Mouse (Mus musculus): Measurements from ENCODE around the gene Gopc.

Gopc gene

GRCm38 (mm10) chr10:52381845-52382591 lies at the start of gene Gopc:
TSS of gene Gopc (minus strand) at chr10:52382124.
- peak; percentile 96 for DNase-seq (ENCODE audit: low read depth, low spot score)

- no peak for DNase-seq (ENCODE audit: low read depth, low spot score)
Observed at GRCm38 (mm10) chr10:52430953-52431352, 49.0 kb upstream of the Gopc start.

GRCm38 (mm10) chr10:52427634-52428415 lies 45.9 kb upstream of the Gopc start:
- DNase-seq (ENCODE audit: low read depth, low spot score) = peak; percentile 15

- DNase-seq (ENCODE audit: low read depth, low spot score) = no peak
Observed at GRCm38 (mm10) chr10:52426314-52426980, 44.5 kb upstream of the Gopc start.

- DNase-seq (ENCODE audit: low read depth, low spot score) = peak; percentile 44
Observed at GRCm38 (mm10) chr10:52423097-52423496, 41.2 kb upstream of the Gopc start.

- DNase-seq (ENCODE audit: low read depth, low spot score) = no peak
Observed at GRCm38 (mm10) chr10:52421716-52422115, 39.8 kb upstream of the Gopc start.

GRCm38 (mm10) chr10:52420526-52420925 lies 38.6 kb upstream of the Gopc start:
- no peak for DNase-seq (ENCODE audit: low read depth, low spot score)

GRCm38 (mm10) chr10:52419402-52419801 lies 37.5 kb upstream of the Gopc start:
- no peak for DNase-seq (ENCODE audit: low read depth, low spot score)

GRCm38 (mm10) chr10:52418931-52419330 lies 37.0 kb upstream of the Gopc start:
- DNase-seq (ENCODE audit: low read depth, low spot score) = no peak

GRCm38 (mm10) chr10:52417998-52418860 lies 36.3 kb upstream of the Gopc start:
- DNase-seq (ENCODE audit: low read depth, low spot score) = peak; percentile 18

GRCm38 (mm10) chr10:52417299-52417997 lies 35.5 kb upstream of the Gopc start, which contains the start of gene Nus1:
TSS of gene Nus1 (plus strand) at chr10:52417547.
- peak; percentile 97 for DNase-seq (ENCODE audit: low read depth, low spot score)

- DNase-seq (ENCODE audit: low read depth, low spot score) = no peak
Observed at GRCm38 (mm10) chr10:52416458-52416857, 34.5 kb upstream of the Gopc start.

GRCm38 (mm10) chr10:52415020-52415419 lies 33.1 kb upstream of the Gopc start:
- DNase-seq (ENCODE audit: low read depth, low spot score) = no peak

GRCm38 (mm10) chr10:52407526-52407925 lies 25.6 kb upstream of the Gopc start:
- DNase-seq (ENCODE audit: low read depth, low spot score) = no peak

- DNase-seq (ENCODE audit: low read depth, low spot score) = no peak
Observed at GRCm38 (mm10) chr10:52405160-52405559, 23.2 kb upstream of the Gopc start.

GRCm38 (mm10) chr10:52399722-52400121 lies 17.8 kb upstream of the Gopc start:
- DNase-seq (ENCODE audit: low read depth, low spot score) = no peak

GRCm38 (mm10) chr10:52398715-52399114 lies 16.8 kb upstream of the Gopc start:
- no peak for DNase-seq (ENCODE audit: low read depth, low spot score)

- DNase-seq (ENCODE audit: low read depth, low spot score) = no peak
Observed at GRCm38 (mm10) chr10:52396647-52397046, 14.7 kb upstream of the Gopc start.

- no peak for DNase-seq (ENCODE audit: low read depth, low spot score)
Observed at GRCm38 (mm10) chr10:52391208-52391607, 9.3 kb upstream of the Gopc start.

- no peak for DNase-seq (ENCODE audit: low read depth, low spot score)
Observed at GRCm38 (mm10) chr10:52389438-52389837, 7.5 kb upstream of the Gopc start.

Measured in ES-CJ7 (cell line).